Mouse (Mus musculus) embryonic facial prominence, embryonic 14.5 days (tissue): ENCODE measurements around the gene Otud7a. TPM values are rescaled to one million over a fixed set of nuclear protein-coding genes. Genes with fewer than 3 reads are reported as not detected.

Source experiments
- ATAC-seq: fragments of 200-750 bp; cut with Nextera tagmentation; 2 replicates; pipeline ENCODE4 v1.8.0; 2017; ENCODE audit warnings: low read depth, moderate number of reproducible peaks, moderate TSS enrichment
- DNase-seq: peaks from one replicate; pipeline ENCODE4 v3.0.0-alpha.2; 2015; ENCODE audit warnings: low spot score
- H3K27ac ChIP-seq: fragments of 300-500 bp; sonication (generic); replicated peaks from 2 replicates; pipeline ENCODE4 v1.5.1; 2014; ENCODE audit warnings: low read depth, mild to moderate bottlenecking, low read length, moderate library complexity
- H3K27me3 ChIP-seq: fragments of 300-500 bp; sonication (generic); replicated peaks from 2 replicates; pipeline ENCODE4 v1.6.1; 2014; ENCODE audit warnings: low read length; ENCODE audit not compliant: control insufficient read depth, insufficient read depth
- H3K36me3 ChIP-seq: fragments of 300-500 bp; sonication (generic); 2 replicates; pipeline ENCODE4 v1.6.1; 2014; ENCODE audit warnings: low read length, mixed read lengths; ENCODE audit not compliant: control insufficient read depth, insufficient read depth
- H3K4me1 ChIP-seq: fragments of 300-500 bp; sonication (generic); 2 replicates; pipeline ENCODE4 v1.6.1; 2014; ENCODE audit warnings: antibody characterized with exemption, low read length; ENCODE audit not compliant: control insufficient read depth, insufficient read depth
- H3K4me2 ChIP-seq: fragments of 300-500 bp; sonication (generic); 2 replicates; pipeline ENCODE4 v1.6.1; 2014; ENCODE audit warnings: low read depth, mild to moderate bottlenecking, low read length, moderate library complexity, mixed read lengths
- H3K4me3 ChIP-seq: fragments of 300-500 bp; sonication (generic); 2 replicates; pipeline ENCODE4 v1.5.1; 2014; ENCODE audit warnings: low read depth, mild to moderate bottlenecking, low read length
- H3K9ac ChIP-seq: fragments of 300-500 bp; sonication (generic); 2 replicates; pipeline ENCODE4 v1.6.1; 2014; ENCODE audit warnings: low read depth, mild to moderate bottlenecking, low read length, moderate library complexity, mixed read lengths
- H3K9me3 ChIP-seq: fragments of 300-500 bp; sonication (generic); 2 replicates; pipeline ENCODE4 v1.6.1; 2016; ENCODE audit warnings: low read length; ENCODE audit not compliant: control insufficient read depth
- WGBS: fragments of 180-500 bp; shearing (Covaris S2); extraction: QIAGEN DNeasy Blood & Tissue Kit; methylation state at CpG from one replicate; pipeline ENCODE4 v1.1.7; 2014; 5-methylcytosine and 5-hydroxymethylcytosine counted together
- polyA plus RNA-seq: library from polyadenylated mRNA; unstranded; fragments of >200 nt; fragmentation: Nextera tagmentation; extraction: Ambion mirVana; gene quantifications from 2 replicates; pipeline ENCODE4 v1.2.1, GENCODE M21; 2014

Otud7a gene
- polyA plus RNA-seq, 1 experiment from 2014 or later, result 0.64 TPM

DNA sequence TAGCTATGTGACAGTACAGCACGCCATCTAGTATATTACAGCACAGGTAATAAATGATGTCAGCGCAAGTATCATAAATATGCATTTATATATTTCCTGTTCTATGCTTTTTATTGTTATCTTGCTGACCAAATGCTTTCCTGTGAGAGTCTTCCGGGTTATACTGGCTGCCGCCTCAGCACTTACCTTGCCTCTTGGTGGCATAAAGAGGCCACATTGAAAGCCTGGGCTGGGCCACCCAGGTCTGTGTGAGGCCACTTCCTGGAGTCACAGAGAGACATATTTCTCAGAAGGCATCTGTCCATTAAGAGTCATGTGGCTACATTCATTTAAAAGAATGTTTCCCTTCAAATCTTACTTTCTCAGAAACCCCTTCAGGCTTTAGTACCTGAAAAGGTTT, 242.5 kb downstream of the Otud7a start:
- Histone ChIP-seq H3K27me3 (no peaks in the 10 kb centered on the region), H3K4me2 (no peak overlapping the region), H3K9ac (no peak overlapping the region), H3K36me3 (no peaks in the 10 kb centered on the region), H3K4me3 (no peak overlapping the region), H3K27ac (no peak overlapping the region), H3K4me1 (no peaks in the 10 kb centered on the region), H3K9me3 (no peaks in the 10 kb centered on the region)
- ATAC-seq (no peak), DNase-seq (no peak)
- WGBS, result 90% methylated on average over 4 of the region's 4 CpGs

DNA sequence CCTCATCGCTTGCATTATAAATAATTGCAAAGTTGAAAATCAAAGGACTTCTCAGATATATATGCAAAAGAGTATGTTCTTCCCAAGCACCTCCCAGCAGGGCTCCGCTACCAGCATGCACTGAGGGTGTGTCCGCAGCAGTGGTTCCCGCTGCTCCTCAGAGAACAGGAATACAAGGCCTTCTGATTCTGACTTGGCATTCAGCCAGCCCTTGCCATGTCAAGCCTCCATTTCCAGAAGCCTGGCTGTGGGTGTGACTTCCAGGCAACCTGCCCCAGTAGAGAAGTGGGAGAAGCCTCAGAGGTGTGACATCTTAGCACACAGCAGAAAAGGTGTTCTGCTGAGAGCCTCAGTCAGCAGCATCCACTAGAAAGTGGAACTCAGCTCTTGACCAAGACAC, 253.4 kb downstream of the Otud7a start:
- no peak for ATAC-seq
- Histone ChIP-seq H3K4me1 (no peaks in the 10 kb centered on the region), H3K27me3 (no peaks in the 10 kb centered on the region)

DNA sequence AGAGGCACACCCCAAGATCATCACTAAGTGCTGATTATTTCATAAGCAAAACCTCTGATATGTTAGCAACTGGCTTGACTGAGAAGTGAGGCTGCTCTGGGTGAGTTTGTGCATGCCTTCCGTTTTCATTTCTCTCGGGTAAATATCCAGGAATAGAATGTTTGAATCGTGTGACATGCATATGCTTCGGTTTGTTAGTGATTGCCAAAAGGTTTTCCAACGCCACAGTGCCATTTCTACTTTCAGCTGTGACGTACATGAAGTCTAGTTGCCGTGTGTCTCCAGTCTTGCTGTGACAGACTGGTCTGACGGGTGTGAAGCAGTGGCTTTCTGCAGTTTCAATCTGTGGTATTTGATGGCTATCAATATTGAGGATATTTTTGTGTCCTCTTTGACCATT, 273.4 kb downstream of the Otud7a start:
- Histone ChIP-seq H3K27me3 (no peaks in the 10 kb centered on the region), H3K27ac (no peak overlapping the region), H3K36me3 (no peaks in the 10 kb centered on the region), H3K9me3 (no peaks in the 10 kb centered on the region), H3K4me2 (no peak overlapping the region), H3K4me1 (no peaks in the 10 kb centered on the region), H3K9ac (no peak overlapping the region), H3K4me3 (no peak overlapping the region)
- DNase-seq, result no peak
- 83% methylated on average over 8 of the region's 8 CpGs for WGBS
- ATAC-seq, result no peak

More for the DNA sequence above, 253.4 kb downstream of the Otud7a start:
- no peaks in the 10 kb centered on the region for H3K36me3 ChIP-seq
- H3K4me3 ChIP-seq, result no peak overlapping the region
- 65% methylated on average over 4 of the region's 4 CpGs for WGBS
- no peak overlapping the region for H3K4me2 ChIP-seq
- no peak overlapping the region for H3K9ac ChIP-seq
- peak; percentile 2 for DNase-seq
- no peaks in the 10 kb centered on the region for H3K9me3 ChIP-seq
- no peak overlapping the region for H3K27ac ChIP-seq

DNA sequence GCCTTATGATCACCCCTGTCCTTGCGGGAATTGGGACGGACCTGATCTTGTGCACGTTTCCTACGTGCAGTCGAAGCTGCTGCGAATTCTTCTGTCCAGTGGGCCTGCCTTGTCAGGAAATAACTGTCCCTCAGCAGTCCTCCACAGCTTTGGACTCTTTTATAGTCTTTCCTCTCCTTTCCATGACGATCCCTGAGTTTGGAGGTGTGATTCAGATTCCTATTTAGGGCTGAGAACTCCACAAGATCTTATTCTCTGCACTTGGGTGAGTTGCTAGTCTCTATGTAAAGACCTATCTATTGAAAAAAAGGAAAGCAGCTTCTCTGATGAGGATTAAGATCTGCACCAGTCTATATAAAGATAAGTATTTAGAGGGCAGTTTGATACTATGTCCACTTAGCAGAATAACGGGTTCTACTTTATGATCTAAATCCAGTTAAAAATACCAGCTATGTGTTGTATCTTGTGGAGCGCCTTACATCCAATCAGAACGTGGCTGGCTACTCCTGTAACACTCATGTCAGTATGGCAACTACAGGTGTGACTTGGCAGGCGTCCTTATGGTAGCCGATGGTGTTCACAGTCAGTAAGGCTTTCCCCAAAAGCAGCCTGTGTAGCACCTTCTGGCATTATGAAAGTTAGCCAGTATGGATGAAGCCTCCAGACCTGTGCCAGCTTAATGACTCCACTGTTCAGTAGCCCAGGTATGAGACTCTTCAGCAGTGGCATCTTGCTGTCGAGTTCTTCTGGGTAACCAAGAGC, 274.8 kb downstream of the Otud7a start:
- H3K9me3 ChIP-seq, result no peaks in the 10 kb centered on the region
- no peak for DNase-seq
- WGBS, result 81% methylated on average over 13 of the region's 13 CpGs

DNA sequence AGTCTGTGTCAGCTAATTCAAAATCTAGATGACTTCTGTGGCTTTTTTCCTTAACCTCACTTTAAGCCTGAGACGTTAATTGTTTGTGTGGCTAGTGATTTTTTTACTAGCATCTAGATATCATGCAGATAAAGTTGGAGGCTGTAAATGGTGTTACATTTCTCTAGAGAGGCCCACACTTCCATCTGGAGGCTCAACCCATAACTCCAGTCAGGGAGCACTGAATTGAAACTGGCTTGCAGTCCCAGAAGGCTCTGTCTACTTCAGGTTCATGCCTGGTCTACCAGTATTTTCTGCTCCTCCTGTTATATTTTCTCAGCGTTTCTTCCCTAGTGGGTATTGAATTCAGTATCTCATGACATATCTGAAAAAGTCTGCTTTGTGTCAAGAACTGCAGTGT, 276.1 kb downstream of the Otud7a start:
- no peak overlapping the region for H3K27ac ChIP-seq
- H3K9ac ChIP-seq, result no peak overlapping the region
- no peaks in the 10 kb centered on the region for H3K36me3 ChIP-seq
- ATAC-seq (no peak; the same call in 1 of the 2 replicates), DNase-seq (no peak)
- H3K9me3 ChIP-seq, result no peaks in the 10 kb centered on the region
- no peak overlapping the region for H3K4me3 ChIP-seq
- 48% methylated on average over 2 of the region's 2 CpGs for WGBS
- no peaks in the 10 kb centered on the region for H3K27me3 ChIP-seq
- no peaks in the 10 kb centered on the region for H3K4me1 ChIP-seq
- no peak overlapping the region for H3K4me2 ChIP-seq

More for the DNA sequence above, 274.8 kb downstream of the Otud7a start:
- no peak overlapping the region for H3K27ac ChIP-seq
- H3K27me3 ChIP-seq, result no peaks in the 10 kb centered on the region
- H3K4me3 ChIP-seq, result no peak overlapping the region
- H3K4me2 ChIP-seq, result no peak overlapping the region
- no peaks in the 10 kb centered on the region for H3K4me1 ChIP-seq
- H3K9ac ChIP-seq, result no peak overlapping the region
- no peaks in the 10 kb centered on the region for H3K36me3 ChIP-seq
- no peak for ATAC-seq

DNA sequence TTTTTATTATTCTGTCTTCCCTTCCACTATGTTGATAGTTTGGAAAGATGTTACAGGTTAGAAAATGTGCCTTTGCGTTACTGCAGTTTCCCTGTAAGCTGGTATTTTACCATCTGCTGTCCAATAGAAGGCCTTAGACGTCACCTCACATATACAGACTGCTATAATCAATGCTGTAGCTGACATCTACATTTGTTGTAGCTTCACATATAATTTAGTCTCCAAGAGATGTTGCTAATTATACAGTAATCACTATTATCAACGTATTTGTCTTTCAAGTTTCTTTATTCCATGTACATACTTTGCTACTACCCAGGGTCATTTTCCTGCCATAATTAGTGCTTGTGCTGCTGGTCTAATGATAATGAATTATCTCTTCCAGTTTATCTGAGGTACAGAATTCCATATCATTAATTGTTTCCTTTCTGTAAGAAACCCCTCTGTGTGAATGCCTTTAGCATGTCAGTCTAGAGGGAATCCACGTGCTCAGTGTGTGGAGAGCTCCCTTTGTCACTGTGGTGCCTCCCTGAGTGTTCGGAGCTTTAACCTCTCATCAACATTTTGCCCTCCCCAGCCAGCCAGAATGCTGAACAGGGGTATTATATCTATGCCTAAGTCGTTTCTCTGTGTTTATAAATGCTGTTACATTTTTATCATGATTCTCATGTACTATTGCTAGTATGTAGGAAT, 280.6 kb downstream of the Otud7a start:
- no peak for ATAC-seq
- Histone ChIP-seq H3K27ac (no peak overlapping the region), H3K27me3 (no peaks in the 10 kb centered on the region), H3K9ac (no peak overlapping the region), H3K4me3 (no peak overlapping the region), H3K36me3 (no peaks in the 10 kb centered on the region), H3K9me3 (no peaks in the 10 kb centered on the region), H3K4me2 (no peak overlapping the region), H3K4me1 (no peaks in the 10 kb centered on the region)
- no peak for DNase-seq
- 63% methylated on average over 6 of the region's 6 CpGs for WGBS

DNA sequence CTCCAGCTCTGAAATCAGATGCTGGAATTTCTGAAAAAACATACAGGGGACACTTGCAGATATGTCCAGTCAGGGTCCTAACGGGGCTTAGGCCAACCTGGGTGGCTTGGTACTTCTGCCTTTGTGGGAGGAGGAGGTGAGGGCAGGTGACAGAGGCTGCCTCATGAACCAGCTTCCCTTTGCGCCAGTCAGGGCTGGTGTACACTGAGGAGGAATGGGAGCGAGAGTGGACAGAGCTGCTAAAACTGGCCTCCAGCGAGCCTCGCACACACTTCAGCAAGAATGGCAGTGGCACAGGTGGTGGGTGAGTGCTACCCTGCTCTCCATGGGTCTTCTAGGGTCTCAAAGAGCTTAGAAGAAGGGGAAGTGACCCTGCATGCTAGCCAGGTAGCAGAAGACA, 285.1 kb downstream of the Otud7a start:
- WGBS, result 83% methylated on average over 5 of the region's 5 CpGs
- DNase-seq (no peak), ATAC-seq (no peak)
- H3K4me2 ChIP-seq, result no peak overlapping the region
- H3K36me3 ChIP-seq, result no peaks in the 10 kb centered on the region
- H3K27ac ChIP-seq, result no peak overlapping the region
- no peaks in the 10 kb centered on the region for H3K4me1 ChIP-seq
- H3K9ac ChIP-seq, result no peak overlapping the region
- no peaks in the 10 kb centered on the region for H3K9me3 ChIP-seq
- H3K4me3 ChIP-seq, result no peak overlapping the region
- no peaks in the 10 kb centered on the region for H3K27me3 ChIP-seq

DNA sequence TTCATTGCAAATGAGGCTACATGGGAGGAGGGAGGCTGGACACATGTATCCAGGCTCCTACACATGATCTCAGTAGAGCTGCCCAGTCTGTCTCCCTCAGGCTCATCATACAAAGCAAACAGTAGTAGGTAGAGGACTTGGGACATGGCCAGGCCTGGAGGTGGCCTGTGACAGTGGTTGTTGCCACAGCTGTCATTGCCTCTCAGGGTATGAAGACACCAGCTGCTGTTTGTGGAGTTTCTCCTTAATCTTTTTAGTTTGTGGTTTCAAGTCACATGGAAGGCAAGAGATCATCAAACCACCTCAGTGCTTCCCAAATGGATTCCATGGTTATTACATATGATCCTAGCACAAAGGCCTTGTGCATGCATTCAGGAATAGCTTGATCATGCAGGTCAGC, 285.5 kb downstream of the Otud7a start:
- Histone ChIP-seq H3K9ac (no peak overlapping the region), H3K36me3 (no peaks in the 10 kb centered on the region), H3K9me3 (no peaks in the 10 kb centered on the region), H3K27ac (no peak overlapping the region), H3K4me1 (no peaks in the 10 kb centered on the region), H3K4me3 (no peak overlapping the region), H3K27me3 (no peaks in the 10 kb centered on the region), H3K4me2 (no peak overlapping the region)
- DNase-seq (no peak), ATAC-seq (no peak)

DNA sequence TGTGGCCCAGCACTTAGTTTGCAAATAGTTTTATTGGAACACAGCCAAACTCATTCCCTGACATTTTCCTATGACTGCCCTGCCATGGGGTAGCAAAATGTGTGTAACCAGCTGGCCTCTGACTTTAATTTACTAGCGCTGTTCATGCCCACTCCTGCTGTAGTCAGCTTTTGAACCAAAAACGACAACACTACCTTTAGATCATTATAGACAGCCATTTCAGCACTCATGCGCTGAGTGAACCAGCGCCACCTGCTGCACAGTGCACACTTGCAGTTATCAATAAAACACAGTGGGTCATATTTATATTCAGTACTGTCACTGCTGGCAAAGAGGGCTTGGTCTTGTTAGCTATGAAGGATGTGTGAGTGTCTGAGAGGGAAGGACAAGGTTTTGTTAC, 293.2 kb downstream of the Otud7a start:
- no peak overlapping the region for H3K9ac ChIP-seq
- no peaks in the 10 kb centered on the region for H3K9me3 ChIP-seq
- H3K27ac ChIP-seq, result no peak overlapping the region
- no peak overlapping the region for H3K4me3 ChIP-seq
- ATAC-seq, result no peak
- H3K4me1 ChIP-seq, result no peaks in the 10 kb centered on the region
- 54% methylated on average over 4 of the region's 4 CpGs for WGBS
- no peaks in the 10 kb centered on the region for H3K27me3 ChIP-seq
- H3K4me2 ChIP-seq, result no peak overlapping the region
- H3K36me3 ChIP-seq, result no peaks in the 10 kb centered on the region
- DNase-seq, result peak; percentile 5
